Mouse (Mus musculus) heart, adult 2 months (tissue): ENCODE data around the gene Cd19.

Experiments used
- CTCF ChIP-seq: fragments of 200-600 bp; IDR thresholded peaks from 2 replicates; pipeline ENCODE4 v1.8.1; 2022; ENCODE audit warnings: antibody characterized with exemption, mild to moderate bottlenecking, moderate library complexity
- EP300 ChIP-seq: fragments of 200-500 bp; IDR thresholded peaks from 2 replicates; pipeline ENCODE4 v1.6.1; 2011; ENCODE audit warnings: low read depth, low read length, control low read depth; ENCODE audit not compliant: insufficient read depth

- TF ChIP-seq CTCF, result no peak
- no peak for TF ChIP-seq EP300
Measured at GRCm38 (mm10) chr7:126374526-126374925, 40.2 kb downstream of the Cd19 start.
